Comparison of ENCODE assay signal across 12 mouse cellular contexts in genomic region chr1:42259216-42259977, GRCm38 (mm10).
DNase-seq lines count a peak whose midpoint lies in the region; ATAC-seq lines count a peak whose summit lies in the region.
"Had no signal": no experiment of that assay in that cellular context is flagged by ENCODE, and none has a peak within 500 bp of the region (broad histone marks: within the 10 kb centered on the region; RNA-seq: fewer than 3 reads in every experiment).

No protein-coding gene starts in this region.

- H3K27me3 ChIP-seq in intestine, embryonic 14.5 days (replicated peaks; ENCODE audit: control insufficient read depth, insufficient read depth, low read length): no peaks in the 10 kb centered on the region
- H3K27me3 ChIP-seq in intestine, embryonic 16.5 days (replicated peaks; ENCODE audit: control insufficient read depth, insufficient read depth, low read length): no peaks in the 10 kb centered on the region
- H3K27me3 ChIP-seq in heart, embryonic 12.5 days (replicated peaks): no peaks in the 10 kb centered on the region
- H3K27me3 ChIP-seq: heart, embryonic 13.5 days; limb, embryonic 15.5 days; stomach, embryonic 15.5 days had no signal

- no peak overlapping the region for H3K9ac ChIP-seq in intestine, embryonic 14.5 days (ENCODE audit: low read length)
- no peak overlapping the region for H3K9ac ChIP-seq in intestine, embryonic 16.5 days (ENCODE audit: low read depth, low read length)
- H3K9ac ChIP-seq in heart, embryonic 12.5 days: no peak overlapping the region
- H3K9ac ChIP-seq: heart, embryonic 13.5 days; limb, embryonic 15.5 days; stomach, embryonic 15.5 days had no signal

- 26% methylated on average over 12 of the region's 13 CpGs for WGBS in intestine, embryonic 14.5 days
- 34% methylated on average over 13 of the region's 13 CpGs for WGBS in intestine, embryonic 16.5 days
- WGBS in heart, embryonic 12.5 days: 57% methylated on average over 13 of the region's 13 CpGs

- peak overlapping the region; percentile 33 for H3K4me2 ChIP-seq in intestine, embryonic 14.5 days (ENCODE audit: low read length)
- no peak overlapping the region for H3K4me2 ChIP-seq in intestine, embryonic 16.5 days (ENCODE audit: low read depth, low read length)
- no peak overlapping the region for H3K4me2 ChIP-seq in heart, embryonic 12.5 days
- H3K4me2 ChIP-seq: limb, embryonic 15.5 days; stomach, embryonic 15.5 days had no signal

- H3K36me3 ChIP-seq in intestine, embryonic 14.5 days (ENCODE audit: control insufficient read depth, insufficient read depth, low read length): no peaks in the 10 kb centered on the region
- H3K36me3 ChIP-seq in intestine, embryonic 16.5 days (ENCODE audit: control insufficient read depth, insufficient read depth, low read length): no peaks in the 10 kb centered on the region
- H3K36me3 ChIP-seq in heart, embryonic 12.5 days: no peaks in the 10 kb centered on the region
- H3K36me3 ChIP-seq: heart, embryonic 13.5 days; limb, embryonic 15.5 days; stomach, embryonic 15.5 days had no signal

- no peak for ATAC-seq in intestine, embryonic 14.5 days (replicated peaks; ENCODE audit: low FRiP score, low TSS enrichment, low read depth)
- no peak for ATAC-seq in intestine, embryonic 16.5 days
- ATAC-seq in heart, embryonic 12.5 days (ENCODE audit: insufficient number of reproducible peaks, low FRiP score): no peak

- H3K4me1 ChIP-seq in intestine, embryonic 14.5 days (replicated peaks; ENCODE audit: control insufficient read depth, insufficient read depth, low read length): peaks cover 13% of the 10 kb centered on the region
- H3K4me1 ChIP-seq in intestine, embryonic 16.5 days (ENCODE audit: control insufficient read depth, insufficient read depth, low read length): no peaks in the 10 kb centered on the region
- H3K4me1 ChIP-seq in heart, embryonic 12.5 days (replicated peaks): peaks cover 12% of the 10 kb centered on the region
- H3K4me1 ChIP-seq: stomach, embryonic 15.5 days had no signal

- DNase-seq in intestine, embryonic 14.5 days (ENCODE audit: low spot score): no peak
- DNase-seq in urinary bladder, postnatal 36 days (ENCODE audit: low spot score in 2 of 2): peak; percentile 5 to 9
- no peak for DNase-seq in urinary bladder, adult 2 months (ENCODE audit: low spot score)
- DNase-seq in mesoderm, embryonic 11.5 days (ENCODE audit: low read depth, low spot score): peak; percentile 71
- DNase-seq in lung, postnatal 25 days (ENCODE audit: low spot score): no peak
- DNase-seq in heart, adult 8-10 months (ENCODE audit: low spot score): no peak
- DNase-seq: cerebellum, adult 9-10 months had no signal

- H3K9me3 ChIP-seq in intestine, embryonic 14.5 days (ENCODE audit: control insufficient read depth, low read length): no peaks in the 10 kb centered on the region
- no peaks in the 10 kb centered on the region for H3K9me3 ChIP-seq in intestine, embryonic 16.5 days (ENCODE audit: control insufficient read depth, low read length)
- H3K9me3 ChIP-seq in heart, embryonic 12.5 days (replicated peaks): no peaks in the 10 kb centered on the region
- H3K9me3 ChIP-seq: heart, embryonic 13.5 days; limb, embryonic 15.5 days; stomach, embryonic 15.5 days had no signal

- H3K4me3 ChIP-seq in intestine, embryonic 14.5 days (ENCODE audit: low read depth, low read length): no peak overlapping the region; the same call in 1 of the 2 replicates
- H3K4me3 ChIP-seq in intestine, embryonic 16.5 days (ENCODE audit: low read length): no peak overlapping the region
- no peak overlapping the region for H3K4me3 ChIP-seq in heart, embryonic 12.5 days
- H3K4me3 ChIP-seq: heart, embryonic 13.5 days; limb, embryonic 15.5 days; stomach, embryonic 15.5 days had no signal

- H3K27ac ChIP-seq in intestine, embryonic 14.5 days (ENCODE audit: low read depth): no peak overlapping the region
- H3K27ac ChIP-seq in intestine, embryonic 16.5 days (ENCODE audit: low read length): no peak overlapping the region
- no peak overlapping the region for H3K27ac ChIP-seq in heart, embryonic 12.5 days (ENCODE audit: poor library complexity, severe bottlenecking)
- H3K27ac ChIP-seq: heart, embryonic 13.5 days; limb, embryonic 15.5 days; stomach, embryonic 15.5 days had no signal

Comparison
In these comparisons a context has a peak if more than half of its experiments do, and no peak if none do; other contexts are left out.
1. DNase-seq: peak in urinary bladder, postnatal 36 days (2 of 2) and mesoderm, embryonic 11.5 days (single experiment); none in intestine, embryonic 14.5 days (single experiment), urinary bladder, adult 2 months (single experiment), lung, postnatal 25 days (single experiment) and heart, adult 8-10 months (single experiment).